Mouse (Mus musculus) macrophage (primary cell): Measurements from ENCODE around the gene Wdr59. TPM values are rescaled to one million over a fixed set of nuclear protein-coding genes. Genes with fewer than 3 reads are reported as not detected.
"Not testable (repeated sequence)": the region's sequence is repeated elsewhere in the genome, so short reads cannot be mapped to it uniquely, and the experiment has no call there.

ENCODE experiments used
- H3K27ac ChIP-seq: fragments of 350-480 bp; formaldehyde crosslinking; 2 replicates; pipeline ENCODE4 v1.9.0; 2021
- H3K36me3 ChIP-seq: fragments of 350-480 bp; formaldehyde crosslinking; 2 replicates; pipeline ENCODE4 v1.9.0; 2021; ENCODE audit errors: inconsistent target
- H3K4me3 ChIP-seq: fragments of 350-480 bp; formaldehyde crosslinking; 2 replicates; pipeline ENCODE4 v1.9.0; 2021; ENCODE audit errors: inconsistent target
- H3K79me2 ChIP-seq: fragments of 350-480 bp; formaldehyde crosslinking; 2 replicates; pipeline ENCODE4 v1.9.0; 2021; ENCODE audit errors: inconsistent target
- WGBS: methylation state at CpG from one replicate; pipeline ENCODE4 v1.1.7; 2026; ENCODE audit warnings: inconsistent platforms; ENCODE audit not compliant: missing documents; 5-methylcytosine and 5-hydroxymethylcytosine counted together
- polyA plus RNA-seq: library from polyadenylated mRNA; stranded (reverse); fragments of 250-400 nt; gene quantifications from 3 replicates; pipeline ENCODE4 v1.2.4, GENCODE M21; 2018; ENCODE audit warnings: inconsistent platforms

The Wdr59 gene
- polyA plus RNA-seq, 1 experiment from 2014 or later, result 4.6 TPM

GRCm38 (mm10) chr8:111531191-111531590 lies 9.3 kb upstream of the Wdr59 start:
- no peak overlapping the region for H3K27ac ChIP-seq
- no peaks in the 10 kb centered on the region for H3K79me2 ChIP-seq
- 86% methylated on average over 11 of the region's 12 CpGs for WGBS
- H3K36me3 ChIP-seq, result no peaks in the 10 kb centered on the region
- no peak overlapping the region for H3K4me3 ChIP-seq

- WGBS, result 93% methylated on average over 5 of the region's 5 CpGs
These were observed 6.2 kb upstream of the Wdr59 start for GRCm38 (mm10) chr8:111528071-111528470.

GRCm38 (mm10) chr8:111527149-111527548 lies 5.3 kb upstream of the Wdr59 start:
- H3K36me3 ChIP-seq, result no peaks in the 10 kb centered on the region
- peak overlapping the region; percentile 85 for H3K27ac ChIP-seq
- WGBS, result 53% methylated on average over 7 of the region's 8 CpGs
- no peak overlapping the region for H3K4me3 ChIP-seq
- no peaks in the 10 kb centered on the region for H3K79me2 ChIP-seq

More at GRCm38 (mm10) chr8:111528071-111528470, 6.2 kb upstream of the Wdr59 start:
- Histone ChIP-seq H3K36me3 (no peaks in the 10 kb centered on the region), H3K4me3 (no peak overlapping the region), H3K79me2 (no peaks in the 10 kb centered on the region), H3K27ac (no peak overlapping the region)

GRCm38 (mm10) chr8:111526403-111527024 lies 4.6 kb upstream of the Wdr59 start:
- no peaks in the 10 kb centered on the region for H3K36me3 ChIP-seq
- no peak overlapping the region for H3K4me3 ChIP-seq
- WGBS, result 10% methylated on average over 6 of the region's 6 CpGs
- H3K27ac ChIP-seq, result peak overlapping the region; percentile 85
- peaks cover 2% of the 10 kb centered on the region; the same call in 1 of the 2 replicates for H3K79me2 ChIP-seq

- Histone ChIP-seq H3K79me2 (peaks cover 51% of the 10 kb centered on the region; the same call in 1 of the 2 replicates), H3K4me3 (no peak overlapping the region), H3K36me3 (no peaks in the 10 kb centered on the region), H3K27ac (no peak overlapping the region)
- 92% methylated on average over 2 of the region's 2 CpGs for WGBS
These were observed 4.4 kb downstream of the Wdr59 start for GRCm38 (mm10) chr8:111517466-111517865.

- Histone ChIP-seq H3K4me3 (no peak overlapping the region), H3K79me2 (peaks cover 50% of the 10 kb centered on the region; the same call in 1 of the 2 replicates), H3K27ac (no peak overlapping the region), H3K36me3 (no peaks in the 10 kb centered on the region)
- 97% methylated on average over 7 of the region's 7 CpGs for WGBS
These were observed 5.3 kb downstream of the Wdr59 start for GRCm38 (mm10) chr8:111516451-111517035.

GRCm38 (mm10) chr8:111513446-111513845 lies 8.4 kb downstream of the Wdr59 start:
- H3K4me3 ChIP-seq, result no peak overlapping the region
- WGBS, result 91% methylated on average over 6 of the region's 8 CpGs
- H3K36me3 ChIP-seq, result no peaks in the 10 kb centered on the region
- H3K27ac ChIP-seq, result no peak overlapping the region
- H3K79me2 ChIP-seq, result peaks cover 33% of the 10 kb centered on the region; the same call in 1 of the 2 replicates

GRCm38 (mm10) chr8:111512941-111513340 lies 9.0 kb downstream of the Wdr59 start:
- Histone ChIP-seq H3K36me3 (no peaks in the 10 kb centered on the region), H3K27ac (no peak overlapping the region), H3K4me3 (no peak overlapping the region), H3K79me2 (peaks cover 31% of the 10 kb centered on the region; the same call in 1 of the 2 replicates)
- 95% methylated on average over 7 of the region's 7 CpGs for WGBS

- Histone ChIP-seq H3K27ac (no peak overlapping the region), H3K36me3 (no peaks in the 10 kb centered on the region), H3K79me2 (peaks cover 19% of the 10 kb centered on the region; the same call in 1 of the 2 replicates), H3K4me3 (no peak overlapping the region)
- WGBS, result 92% methylated on average over 4 of the region's 4 CpGs
These were observed 11.5 kb downstream of the Wdr59 start for GRCm38 (mm10) chr8:111510401-111510800.

- no peak overlapping the region for H3K4me3 ChIP-seq
- H3K36me3 ChIP-seq, result no peaks in the 10 kb centered on the region
- 90% methylated on average over 11 of the region's 11 CpGs for WGBS
- H3K79me2 ChIP-seq, result peaks cover 11% of the 10 kb centered on the region; the same call in 1 of the 2 replicates
- no peak overlapping the region for H3K27ac ChIP-seq
These were observed 12.6 kb downstream of the Wdr59 start for GRCm38 (mm10) chr8:111509278-111509677.

- H3K27ac ChIP-seq, result no peak overlapping the region
- no peaks in the 10 kb centered on the region for H3K36me3 ChIP-seq
- peaks cover 11% of the 10 kb centered on the region; the same call in 1 of the 2 replicates for H3K79me2 ChIP-seq
- 94% methylated on average over 2 of the region's 2 CpGs for WGBS
- no peak overlapping the region for H3K4me3 ChIP-seq
These were observed 13.3 kb downstream of the Wdr59 start for GRCm38 (mm10) chr8:111508566-111508965.

GRCm38 (mm10) chr8:111501724-111502464 lies 20.0 kb downstream of the Wdr59 start:
- no peak overlapping the region for H3K27ac ChIP-seq
- H3K36me3 ChIP-seq, result no peaks in the 10 kb centered on the region; the same call in 1 of the 2 replicates
- H3K4me3 ChIP-seq, result no peak overlapping the region
- H3K79me2 ChIP-seq, result no peaks in the 10 kb centered on the region
- 87% methylated on average over 11 of the region's 11 CpGs for WGBS

- 62% methylated on average over 2 of the region's 6 CpGs for WGBS
- not testable (repeated sequence) for H3K36me3 ChIP-seq, H3K4me3 ChIP-seq, H3K79me2 ChIP-seq, H3K27ac ChIP-seq
These were observed 23.6 kb downstream of the Wdr59 start for GRCm38 (mm10) chr8:111498249-111498648.

- no peak overlapping the region for H3K4me3 ChIP-seq
These were observed 25.6 kb downstream of the Wdr59 start for GRCm38 (mm10) chr8:111496326-111496725.

GRCm38 (mm10) chr8:111493176-111493575 lies 28.7 kb downstream of the Wdr59 start:
- no peak overlapping the region for H3K27ac ChIP-seq
- no peak overlapping the region for H3K4me3 ChIP-seq
- no peaks in the 10 kb centered on the region; the same call in 1 of the 2 replicates for H3K36me3 ChIP-seq
- 98% methylated on average over 3 of the region's 3 CpGs for WGBS
- no peaks in the 10 kb centered on the region for H3K79me2 ChIP-seq

More at GRCm38 (mm10) chr8:111496326-111496725, 25.6 kb downstream of the Wdr59 start:
- 96% methylated on average over 7 of the region's 7 CpGs for WGBS
- Histone ChIP-seq H3K79me2 (no peaks in the 10 kb centered on the region), H3K27ac (no peak overlapping the region), H3K36me3 (no peaks in the 10 kb centered on the region; the same call in 1 of the 2 replicates)
